Mouse (Mus musculus) liver, embryonic 11.5 days (tissue): ENCODE results near the gene Dcbld2. TPM values are rescaled to one million over a fixed set of nuclear protein-coding genes. Genes with fewer than 3 reads are reported as not detected.

Experiments
- ATAC-seq: fragments of 200-750 bp; cut with Nextera tagmentation; replicated peaks from 2 replicates; pipeline ENCODE4 v1.8.0; 2017; ENCODE audit warnings: moderate number of reproducible peaks, mild to moderate bottlenecking, moderate TSS enrichment, moderate library complexity; ENCODE audit not compliant: low FRiP score
- DNase-seq: peaks from one replicate; pipeline ENCODE4 v3.0.0-alpha.2; 2017; ENCODE audit warnings: low spot score
- H3K27ac ChIP-seq: fragments of 300-500 bp; sonication (generic); 2 replicates; pipeline ENCODE4 v1.5.1; 2014; ENCODE audit warnings: mild to moderate bottlenecking, low read depth, low read length, control low read depth
- H3K27me3 ChIP-seq: fragments of 300-500 bp; sonication (generic); replicated peaks from 2 replicates; pipeline ENCODE4 v1.6.1; 2014; ENCODE audit warnings: low read length, mixed read lengths; ENCODE audit not compliant: control insufficient read depth, insufficient read depth
- H3K36me3 ChIP-seq: fragments of 300-500 bp; sonication (generic); 2 replicates; pipeline ENCODE4 v1.6.1; 2014; ENCODE audit warnings: mild to moderate bottlenecking, low read length, moderate library complexity, mixed read lengths; ENCODE audit not compliant: control insufficient read depth, insufficient read depth
- H3K4me1 ChIP-seq: fragments of 300-500 bp; sonication (generic); replicated peaks from 2 replicates; pipeline ENCODE4 v1.6.1; 2014; ENCODE audit warnings: low read length, mixed read lengths; ENCODE audit not compliant: control insufficient read depth, insufficient read depth
- H3K4me2 ChIP-seq: fragments of 300-500 bp; sonication (generic); 2 replicates; pipeline ENCODE4 v1.6.1; 2014; ENCODE audit warnings: mild to moderate bottlenecking, control low read depth, moderate library complexity
- H3K4me3 ChIP-seq: fragments of 300-500 bp; sonication (generic); 2 replicates; pipeline ENCODE4 v1.5.1; 2014; ENCODE audit warnings: low read depth, low read length, control low read depth
- H3K9ac ChIP-seq: fragments of 300-500 bp; sonication (generic); 2 replicates; pipeline ENCODE4 v1.6.1; 2014; ENCODE audit warnings: low read depth, low read length, control low read depth
- H3K9me3 ChIP-seq: fragments of 300-500 bp; sonication (generic); 2 replicates; pipeline ENCODE4 v1.6.1; 2016; ENCODE audit warnings: low read length, inconsistent platforms, mixed read lengths; ENCODE audit not compliant: control insufficient read depth
- WGBS: fragments of 180-500 bp; shearing (Covaris S2); extraction: QIAGEN DNeasy Blood & Tissue Kit; methylation state at CpG from one replicate; pipeline ENCODE4 v1.1.7; 2014; 5-methylcytosine and 5-hydroxymethylcytosine counted together
- polyA plus RNA-seq: library from polyadenylated mRNA; unstranded; fragments of >200 nt; fragmentation: Nextera tagmentation; extraction: Ambion mirVana; gene quantifications from 2 replicates; pipeline ENCODE4 v1.2.1, GENCODE M21; 2014

The Dcbld2 gene
- polyA plus RNA-seq, 1 experiment from 2014 or later = 9.4 TPM

DNA sequence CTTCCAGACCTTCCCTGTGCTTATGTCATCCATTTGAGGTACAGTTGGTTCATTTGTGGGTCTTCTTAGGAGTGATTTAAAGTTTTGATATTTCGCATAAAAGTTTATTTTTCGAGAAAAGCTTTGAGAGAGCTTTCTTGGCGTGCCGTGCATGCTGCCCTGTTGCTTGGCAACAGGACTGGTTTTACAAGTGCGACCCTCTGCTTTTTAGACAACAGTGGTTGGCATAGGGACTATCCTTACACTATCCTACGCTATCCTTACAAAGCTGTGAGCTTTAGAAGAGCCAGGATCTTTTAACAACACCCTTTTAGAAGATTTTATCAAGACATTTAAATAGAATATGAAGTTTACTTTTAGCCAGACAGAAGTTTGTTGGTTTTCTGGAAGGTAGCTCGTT is 22.0 kb downstream of the Dcbld2 start:
- no peaks in the 10 kb centered on the region for H3K4me1 ChIP-seq
- H3K9ac ChIP-seq = no peak overlapping the region
- H3K9me3 ChIP-seq = no peaks in the 10 kb centered on the region
- 87% methylated on average over 7 of the region's 7 CpGs for WGBS
- ATAC-seq (no peak), DNase-seq (no peak)
- no peak overlapping the region for H3K4me3 ChIP-seq
- H3K36me3 ChIP-seq = peaks cover 2% of the 10 kb centered on the region; the same call in 1 of the 2 replicates
- H3K27me3 ChIP-seq = no peaks in the 10 kb centered on the region
- H3K27ac ChIP-seq = no peak overlapping the region
- no peak overlapping the region for H3K4me2 ChIP-seq

DNA sequence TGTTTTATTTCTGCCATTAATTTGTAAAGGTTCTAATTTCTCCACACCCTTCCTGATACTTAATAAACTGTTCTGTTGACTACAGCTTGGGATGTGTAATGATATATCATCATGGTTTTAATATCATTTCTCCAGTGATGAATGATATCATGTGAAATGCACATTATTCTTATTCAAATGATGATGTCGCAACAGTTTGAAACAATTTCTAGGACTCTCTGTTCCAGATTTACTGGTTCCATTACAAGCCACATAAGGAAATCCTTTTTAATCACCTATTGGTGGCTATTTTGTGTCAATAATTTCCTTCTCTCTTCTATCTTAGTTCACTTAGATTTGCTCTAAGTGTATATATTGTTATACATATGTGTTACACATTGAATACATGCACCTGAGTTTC is 24.1 kb downstream of the Dcbld2 start:
- DNase-seq = no peak
- no peak overlapping the region for H3K9ac ChIP-seq
- no peak for ATAC-seq
- peaks cover 2% of the 10 kb centered on the region; the same call in 1 of the 2 replicates for H3K36me3 ChIP-seq
- no peak overlapping the region for H3K4me2 ChIP-seq
- H3K9me3 ChIP-seq = no peaks in the 10 kb centered on the region
- H3K27me3 ChIP-seq = no peaks in the 10 kb centered on the region
- 98% methylated on average over 1 of the region's 1 CpGs for WGBS
- H3K27ac ChIP-seq = no peak overlapping the region
- H3K4me1 ChIP-seq = no peaks in the 10 kb centered on the region
- H3K4me3 ChIP-seq = no peak overlapping the region

DNA sequence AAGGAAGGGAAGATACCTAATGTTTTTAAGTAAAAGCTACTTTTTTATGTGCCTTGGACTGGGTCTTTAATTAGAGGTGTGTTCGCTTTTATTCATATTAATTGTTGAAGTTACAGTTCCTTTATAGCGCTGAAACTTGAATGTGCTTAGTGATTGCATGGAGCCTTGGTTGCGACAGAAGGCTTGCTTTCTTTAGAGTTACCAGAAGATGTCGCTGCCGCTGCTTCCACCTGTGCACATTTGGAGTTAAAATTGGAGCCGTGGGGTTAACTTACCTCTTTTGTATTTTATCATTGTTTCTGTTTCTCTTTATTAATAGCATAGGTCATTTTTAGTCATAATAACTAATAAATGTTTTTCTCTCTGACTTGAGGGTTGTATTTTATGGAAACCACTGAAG is 36.5 kb downstream of the Dcbld2 start:
- Histone ChIP-seq H3K9me3 (no peaks in the 10 kb centered on the region), H3K27me3 (no peaks in the 10 kb centered on the region), H3K27ac (no peak overlapping the region), H3K9ac (no peak overlapping the region), H3K4me1 (peaks cover 4% of the 10 kb centered on the region; the same call in 1 of the 2 replicates), H3K36me3 (no peaks in the 10 kb centered on the region; the same call in 1 of the 2 replicates), H3K4me3 (no peak overlapping the region), H3K4me2 (no peak overlapping the region)
- 62% methylated on average over 6 of the region's 6 CpGs for WGBS
- ATAC-seq (no peak), DNase-seq (no peak)

DNA sequence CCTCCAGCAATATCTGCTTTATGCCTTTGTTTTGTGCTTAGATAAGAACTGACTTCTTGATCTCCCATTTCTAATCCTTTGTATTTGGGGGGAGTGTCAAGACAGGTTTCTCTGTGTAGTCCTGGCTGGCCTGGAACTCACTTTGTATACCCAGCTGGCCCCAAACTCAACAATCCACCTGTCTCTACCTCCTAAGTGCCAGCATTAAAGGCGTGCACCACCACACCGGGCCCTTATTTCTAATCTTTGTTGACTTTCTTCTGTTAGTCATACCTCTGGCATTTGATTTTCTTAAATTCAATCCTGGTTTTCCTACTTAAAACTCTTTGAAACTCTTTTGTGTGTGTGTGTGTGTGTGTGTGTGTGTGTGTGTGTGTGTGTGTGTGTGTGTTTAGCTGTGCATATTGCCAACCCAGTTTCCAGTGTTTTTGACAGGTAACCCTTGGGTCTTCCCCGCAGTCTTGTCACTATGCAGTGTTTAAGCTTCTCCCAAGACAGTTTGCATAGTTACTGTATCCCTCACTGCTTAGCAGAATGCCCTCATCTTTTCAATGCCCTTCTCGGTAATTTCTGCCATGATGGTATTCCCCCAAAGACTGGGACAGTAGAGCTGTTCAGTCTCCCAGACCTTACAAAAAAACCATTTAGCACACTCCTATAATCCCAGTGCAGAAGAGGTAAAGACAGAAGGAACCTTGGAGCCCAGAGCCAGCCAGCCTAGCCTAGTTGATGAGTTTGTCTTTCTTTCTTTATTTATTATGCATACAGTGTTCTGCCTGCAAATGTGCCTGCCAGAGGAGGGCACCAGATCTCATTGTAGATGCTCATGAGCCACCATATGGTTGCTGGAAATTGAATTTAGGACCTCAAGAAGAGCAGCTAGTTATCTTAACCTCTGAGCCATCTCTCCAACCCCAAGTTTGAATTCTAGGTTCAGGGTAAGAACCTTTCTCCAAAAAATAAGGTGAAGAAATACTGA is 38.3 kb downstream of the Dcbld2 start:
- Histone ChIP-seq H3K9me3 (no peaks in the 10 kb centered on the region), H3K27ac (no peak overlapping the region), H3K27me3 (no peaks in the 10 kb centered on the region), H3K4me2 (no peak overlapping the region), H3K9ac (no peak overlapping the region), H3K36me3 (peaks cover 8% of the 10 kb centered on the region; the same call in 1 of the 2 replicates), H3K4me3 (no peak overlapping the region), H3K4me1 (peaks cover 4% of the 10 kb centered on the region; the same call in 1 of the 2 replicates)
- whole genome bisulfite sequencing = 92% methylated on average over 4 of the region's 4 CpGs
- DNase-seq (no peak), ATAC-seq (0 out of 2 replicates have a peak, but pooled peaks have one; percentile 23)

DNA sequence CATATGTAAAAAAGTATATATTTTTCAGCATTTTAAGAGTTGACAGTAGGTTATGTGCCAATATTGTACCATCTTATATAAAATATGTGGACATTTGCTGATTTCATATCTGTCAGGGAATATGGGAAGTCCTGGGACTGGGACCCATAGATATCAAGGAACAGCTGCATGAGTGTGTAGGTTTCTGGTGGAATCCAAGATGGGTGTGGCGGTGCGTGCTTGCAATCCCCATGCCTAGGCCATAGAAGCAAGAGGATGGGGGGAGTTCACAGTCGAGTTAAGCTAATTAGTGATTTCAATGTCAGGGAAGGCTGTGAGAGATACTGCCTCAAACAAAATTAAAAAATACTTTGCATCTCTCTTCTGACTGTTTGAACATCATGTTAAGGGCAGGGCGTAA is 40.8 kb downstream of the Dcbld2 start:
- H3K9me3 ChIP-seq = no peaks in the 10 kb centered on the region
- H3K36me3 ChIP-seq = peaks cover 8% of the 10 kb centered on the region; the same call in 1 of the 2 replicates
- no peak overlapping the region for H3K4me2 ChIP-seq
- no peaks in the 10 kb centered on the region for H3K27me3 ChIP-seq
- ATAC-seq = 0 out of 2 replicates have a peak, but pooled peaks have one; percentile 46
- no peak overlapping the region for H3K4me3 ChIP-seq
- DNase-seq = no peak
- peaks cover 20% of the 10 kb centered on the region for H3K4me1 ChIP-seq
- H3K9ac ChIP-seq = no peak overlapping the region
- 80% methylated on average over 4 of the region's 4 CpGs for WGBS
- no peak overlapping the region for H3K27ac ChIP-seq

DNA sequence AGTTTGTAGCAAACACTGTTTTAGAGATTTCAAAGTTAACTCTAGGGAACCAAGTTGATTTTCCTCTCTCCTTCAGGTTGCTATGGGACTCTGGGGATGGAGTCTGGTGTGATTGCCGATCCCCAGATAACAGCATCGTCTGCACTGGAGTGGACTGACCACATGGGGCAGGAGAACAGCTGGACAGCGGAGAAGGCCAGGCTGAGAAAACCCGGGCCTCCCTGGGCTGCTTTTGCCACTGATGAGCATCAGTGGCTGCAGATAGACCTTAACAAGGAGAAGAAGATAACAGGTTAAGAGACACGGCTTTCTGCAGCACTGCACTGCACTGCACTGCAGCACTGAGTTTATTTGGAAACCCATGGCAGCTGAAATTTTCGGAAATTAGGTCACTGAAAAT is 42.4 kb downstream of the Dcbld2 start:
- WGBS = 66% methylated on average over 6 of the region's 6 CpGs
- H3K27ac ChIP-seq = no peak overlapping the region
- H3K4me3 ChIP-seq = no peak overlapping the region
- peaks cover 24% of the 10 kb centered on the region for H3K4me1 ChIP-seq
- ATAC-seq = no peak
- H3K9ac ChIP-seq = no peak overlapping the region
- H3K36me3 ChIP-seq = peaks cover 8% of the 10 kb centered on the region; the same call in 1 of the 2 replicates
- no peaks in the 10 kb centered on the region for H3K27me3 ChIP-seq
- no peak overlapping the region for H3K4me2 ChIP-seq
- DNase-seq = no peak
- no peaks in the 10 kb centered on the region for H3K9me3 ChIP-seq

DNA sequence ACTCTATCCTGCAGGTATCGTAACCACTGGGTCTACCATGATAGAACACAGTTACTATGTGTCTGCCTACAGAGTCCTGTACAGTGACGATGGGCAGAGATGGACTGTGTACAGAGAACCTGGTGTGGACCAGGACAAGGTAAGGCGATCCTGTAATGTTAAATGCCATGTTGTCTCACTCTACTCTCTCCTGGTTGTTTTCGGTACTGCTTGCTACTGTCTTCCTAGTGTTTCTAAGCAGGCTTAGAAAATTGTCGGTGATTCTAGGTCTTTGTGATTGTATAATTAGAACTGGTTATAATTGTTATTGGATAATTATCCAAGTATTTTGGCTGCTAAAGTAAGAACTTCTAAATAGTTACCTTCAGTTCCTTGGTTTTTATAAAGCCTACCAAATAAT is 43.4 kb downstream of the Dcbld2 start:
- H3K9ac ChIP-seq = no peak overlapping the region
- peaks cover 28% of the 10 kb centered on the region for H3K4me1 ChIP-seq
- no peaks in the 10 kb centered on the region for H3K9me3 ChIP-seq
- H3K4me3 ChIP-seq = no peak overlapping the region
- DNase-seq (no peak), ATAC-seq (no peak)
- no peak overlapping the region for H3K4me2 ChIP-seq
- WGBS = 92% methylated on average over 5 of the region's 5 CpGs
- H3K36me3 ChIP-seq = peaks cover 8% of the 10 kb centered on the region; the same call in 1 of the 2 replicates
- H3K27ac ChIP-seq = no peak overlapping the region
- no peaks in the 10 kb centered on the region for H3K27me3 ChIP-seq

DNA sequence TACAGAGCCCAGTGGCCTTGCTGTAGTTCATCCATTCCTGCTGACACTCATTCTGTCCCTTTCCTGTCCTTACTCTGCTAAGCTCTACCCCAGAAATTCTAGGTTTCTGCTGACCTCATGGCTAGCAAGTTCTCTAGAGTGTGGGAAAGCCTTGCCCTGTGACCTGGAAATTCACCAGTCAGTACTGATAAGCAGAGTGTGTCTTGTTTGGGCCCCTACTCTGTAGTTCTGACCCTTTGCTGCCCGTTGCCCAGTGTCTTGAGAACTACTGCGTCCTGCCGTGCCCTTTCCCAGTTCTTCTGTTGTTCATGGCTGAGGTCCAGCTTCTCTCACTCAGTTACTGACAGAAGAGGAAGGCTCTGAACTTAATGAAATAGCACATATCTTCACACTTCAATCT is 44.9 kb downstream of the Dcbld2 start:
- Histone ChIP-seq H3K27ac (peak overlapping the region; percentile 93), H3K4me3 (no peak overlapping the region), H3K4me2 (no peak overlapping the region), H3K9me3 (no peaks in the 10 kb centered on the region), H3K27me3 (no peaks in the 10 kb centered on the region), H3K36me3 (peaks cover 8% of the 10 kb centered on the region; the same call in 1 of the 2 replicates), H3K4me1 (peaks cover 38% of the 10 kb centered on the region), H3K9ac (peak overlapping the region; percentile 40)
- ATAC-seq (peak; percentile 19; the same call in 1 of the 2 replicates), DNase-seq (no peak)
- 56% methylated on average over 3 of the region's 3 CpGs for WGBS
